Mouse (Mus musculus) urinary bladder, postnatal 0 days (tissue): ENCODE measurements around the gene Btbd35f26. TPM values are rescaled to one million over a fixed set of nuclear protein-coding genes. Genes with fewer than 3 reads are reported as not detected.

Experiments
- polyA plus RNA-seq: library from polyadenylated mRNA; unstranded; fragments of >200 nt; fragmentation: Nextera tagmentation; extraction: Ambion mirVana; gene quantifications from 2 replicates; pipeline ENCODE4 v1.2.1, GENCODE M21; 2015

The Btbd35f26 gene
- not detected in 2 replicates for polyA plus RNA-seq

GRCm38 (mm10) chrX:31336154-31336553 is at the start of gene Btbd35f26:
Btbd35f26 (plus strand) TSS chrX:31336454.

GRCm38 (mm10) chrX:31383818-31384217 is 47.6 kb downstream of the Btbd35f26 start, which contains the start of gene Btbd35f19:
Btbd35f19 (minus strand) TSS chrX:31383918.

Other genes starting within 250 kb of the Btbd35f26 start
- gene Btbd35f29, start 218.8 kb upstream of the Btbd35f26 start, polyA plus RNA-seq: not detected in 2 replicates
- gene Spin2f, start 82.6 kb upstream of the Btbd35f26 start, polyA plus RNA-seq: not detected in 2 replicates
- not detected in 2 replicates for gene Btbd35f19, start 47.5 kb downstream of the Btbd35f26 start, polyA plus RNA-seq
- not detected in 2 replicates for gene Gm21883, start 237.8 kb downstream of the Btbd35f26 start, polyA plus RNA-seq